Mouse (Mus musculus) cerebellum, postnatal 25 days (tissue): ENCODE data around the gene Stom.

ENCODE experiments used
- DNase-seq, 2 experiments: peaks; one replicate each; pipeline ENCODE4 v3.0.0; 2021; ENCODE audit warnings: mixed read lengths in 2 of 2

Stom gene

DNA sequence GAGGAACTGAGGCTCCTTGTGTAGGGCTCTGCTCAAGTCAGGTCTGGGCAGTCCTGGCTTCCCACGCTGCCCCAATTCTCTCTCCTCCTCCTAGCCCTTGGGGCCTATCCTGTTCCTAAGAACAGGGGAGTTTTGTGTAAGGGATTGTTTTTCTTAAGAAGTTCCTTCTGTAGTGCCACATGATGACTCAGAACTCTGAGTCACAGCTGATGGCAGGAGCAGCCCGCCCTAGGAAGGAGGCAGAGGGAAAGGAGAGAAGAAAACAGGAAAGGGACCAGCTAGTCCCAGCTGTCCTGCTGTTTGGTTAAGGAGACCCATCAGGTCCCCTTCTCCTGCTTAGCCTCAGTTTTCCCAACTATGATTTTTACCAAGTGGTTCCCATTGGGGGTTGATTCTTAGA is 65.0 kb downstream of the Stom start:
- no peak for DNase-seq

- peak; percentile 55 to 76 for DNase-seq
These were observed 66.2 kb downstream of the Stom start for GRCm38 (mm10) chr2:35270531-35270984.

DNA sequence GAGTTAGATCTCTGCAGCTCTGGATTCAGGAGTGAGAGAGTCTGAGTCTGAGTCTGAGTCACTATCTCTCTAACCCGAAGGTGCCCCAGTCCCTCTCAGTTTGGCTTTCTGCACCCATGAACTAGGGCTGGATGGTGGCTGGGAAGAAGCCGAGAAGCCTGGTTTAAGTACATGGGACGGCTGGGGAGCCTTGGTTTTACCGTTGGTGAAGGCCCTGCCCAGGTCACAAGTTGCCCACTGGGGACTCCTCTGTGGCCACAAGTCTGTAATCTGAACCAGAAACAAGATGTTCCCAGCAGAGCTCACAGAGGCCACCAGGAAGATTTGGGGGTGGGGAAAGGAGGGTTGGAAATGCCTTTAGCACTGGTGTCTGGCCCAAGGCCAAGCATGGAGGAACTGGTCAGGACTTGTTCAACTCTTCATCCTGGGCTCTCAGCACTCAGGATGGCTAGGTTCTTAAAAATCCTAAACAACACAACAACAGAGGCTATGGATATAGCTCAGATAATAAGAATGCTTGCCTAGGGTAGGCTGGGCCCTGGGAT is 67.0 kb downstream of the Stom start:
- DNase-seq, result no peak

GRCm38 (mm10) chr2:35269136-35269535 is 67.6 kb downstream of the Stom start:
- no peak for DNase-seq

DNA sequence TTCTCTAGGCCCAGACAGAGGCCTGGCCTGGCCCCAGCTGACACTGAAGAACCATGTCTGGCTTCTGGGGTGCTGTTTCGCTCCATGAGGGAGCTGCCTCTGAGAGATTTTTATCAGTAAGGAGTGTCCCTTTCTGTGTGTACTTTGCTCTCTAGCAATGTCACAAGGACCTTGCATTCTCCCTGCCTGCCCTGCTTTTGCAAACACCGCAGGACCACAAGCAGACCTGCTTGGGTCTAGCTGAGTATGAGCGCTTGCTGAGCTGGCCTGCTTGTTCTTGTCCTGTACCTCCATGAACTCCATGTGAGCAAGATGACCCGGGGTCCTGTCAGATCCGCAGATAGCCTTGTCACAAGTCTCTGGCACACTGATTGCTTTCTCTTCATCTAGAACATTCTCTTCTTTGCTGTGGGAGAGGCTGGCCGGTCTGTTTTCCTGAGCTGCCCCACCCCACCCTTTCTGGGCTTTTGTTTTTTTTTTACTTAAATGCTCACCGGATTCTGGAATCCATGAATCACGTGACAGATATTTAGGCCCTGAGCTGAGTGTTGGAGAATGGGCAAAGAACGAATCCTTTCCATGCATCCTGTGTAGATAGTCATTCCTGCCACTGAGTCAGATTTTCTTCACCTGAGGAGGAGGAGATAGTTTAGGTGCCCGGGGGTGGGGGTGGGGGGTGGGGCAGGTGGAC is 68.8 kb downstream of the Stom start:
- DNase-seq, result no peak

GRCm38 (mm10) chr2:35267156-35267875 is 69.5 kb downstream of the Stom start:
- no peak for DNase-seq

- no peak for DNase-seq
These were observed 70.4 kb downstream of the Stom start for GRCm38 (mm10) chr2:35266251-35266905.

- DNase-seq, result no peak
These were observed 71.0 kb downstream of the Stom start for GRCm38 (mm10) chr2:35265775-35266174.

DNA sequence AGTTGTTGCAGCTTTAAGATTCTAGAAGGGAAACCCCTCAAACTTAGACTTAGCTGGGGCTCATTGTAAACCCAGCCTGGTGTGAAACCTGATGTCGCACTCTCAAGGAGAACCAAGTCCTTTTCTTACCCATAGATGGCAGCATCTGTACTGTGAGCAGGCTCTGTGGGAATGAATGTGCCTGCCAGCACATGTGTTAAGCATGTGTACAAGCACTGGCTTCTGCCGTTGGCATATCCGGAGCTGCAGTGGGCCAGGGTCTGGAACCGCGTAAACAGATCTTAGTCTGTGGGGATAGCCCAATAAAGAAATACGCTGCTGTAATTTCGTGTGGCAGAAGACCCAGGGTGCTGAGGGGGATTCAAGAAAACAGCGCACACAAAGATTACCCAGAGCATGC is 71.5 kb downstream of the Stom start:
- no peak for DNase-seq

DNA sequence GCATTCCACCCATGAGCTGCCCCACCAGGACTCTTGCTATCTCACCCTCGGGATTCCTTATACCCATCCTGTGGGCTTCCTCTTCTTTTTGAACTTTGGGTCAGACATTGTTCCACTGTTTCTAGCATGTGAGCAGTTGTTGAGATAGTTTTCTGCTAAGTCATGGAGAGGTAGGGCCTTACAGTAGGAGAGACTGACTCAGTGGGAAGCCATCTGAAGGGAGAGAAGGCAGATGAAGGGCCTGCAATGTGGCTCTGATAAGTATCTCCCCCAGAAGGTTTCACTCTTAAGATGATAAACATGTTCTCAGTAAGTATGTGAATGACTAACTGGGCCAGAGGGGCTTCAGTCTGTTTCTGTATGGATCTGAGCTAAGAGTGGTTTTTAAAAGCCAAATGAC is 72.7 kb downstream of the Stom start:
- no peak for DNase-seq
